In the genomic region with DNA sequence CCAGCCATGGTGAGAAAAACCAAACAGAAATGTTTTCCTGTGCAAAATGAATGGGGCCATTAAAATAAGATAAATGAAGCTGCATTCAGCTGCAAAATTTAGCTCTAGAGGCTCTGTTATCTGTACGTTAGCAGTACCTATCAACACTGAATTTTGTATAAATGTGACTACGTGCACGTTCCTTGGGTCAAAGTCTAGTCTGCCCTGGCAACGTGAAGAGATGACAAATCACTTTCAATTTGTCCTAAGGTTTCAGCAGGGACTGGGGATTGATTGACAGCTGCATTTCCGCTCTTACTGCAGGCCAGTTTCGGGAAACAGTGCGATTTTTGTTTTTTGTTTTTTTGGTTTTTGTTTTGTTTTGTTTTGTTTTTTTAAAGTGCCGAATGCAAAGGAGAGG, we compare ENCODE assay signal across 34 mouse cellular contexts.
"Had no signal": no experiment of that assay in that cellular context is flagged by ENCODE, and none has a peak within 500 bp of the region (broad histone marks: within the 10 kb centered on the region; RNA-seq: fewer than 3 reads in every experiment).

No protein-coding gene starts in this region.

- H3K9me3 ChIP-seq: heart, embryonic 10.5 days; heart, embryonic 12.5 days; heart, embryonic 13.5 days; heart, embryonic 15.5 days; hindbrain, embryonic 10.5 days; hindbrain, embryonic 12.5 days; hindbrain, embryonic 13.5 days; hindbrain, embryonic 15.5 days; kidney, embryonic 15.5 days had no signal

- H3K4me1 ChIP-seq: hindbrain, embryonic 12.5 days had no signal

- ATAC-seq: hindbrain, embryonic 16.5 days; hindbrain, postnatal 0 days; inflammation-experienced regulatory T-cells, adult 6 months had no signal

- H3K36me3 ChIP-seq: heart, embryonic 10.5 days; heart, embryonic 12.5 days; heart, embryonic 13.5 days; heart, embryonic 15.5 days; hindbrain, embryonic 10.5 days; hindbrain, embryonic 12.5 days; hindbrain, embryonic 13.5 days; hindbrain, embryonic 15.5 days; kidney, embryonic 15.5 days had no signal

- H3K4me2 ChIP-seq: heart, embryonic 11.5 days; heart, embryonic 12.5 days; heart, embryonic 13.5 days; heart, embryonic 15.5 days; hindbrain, embryonic 12.5 days; hindbrain, embryonic 13.5 days; hindbrain, embryonic 14.5 days; hindbrain, embryonic 15.5 days; kidney, embryonic 15.5 days had no signal

- H3K9ac ChIP-seq: heart, embryonic 12.5 days; heart, embryonic 13.5 days; heart, embryonic 15.5 days; hindbrain, embryonic 12.5 days; hindbrain, embryonic 13.5 days; hindbrain, embryonic 14.5 days; hindbrain, embryonic 15.5 days; kidney, embryonic 15.5 days had no signal

- H3K27me3 ChIP-seq: heart, embryonic 12.5 days; heart, embryonic 13.5 days; heart, embryonic 15.5 days; hindbrain, embryonic 12.5 days; hindbrain, embryonic 13.5 days; hindbrain, embryonic 15.5 days; kidney, embryonic 15.5 days had no signal

- H3K4me3 ChIP-seq: heart, adult 2 months; heart, embryonic 10.5 days; heart, embryonic 12.5 days; heart, embryonic 13.5 days; heart, embryonic 15.5 days; hindbrain, embryonic 10.5 days; hindbrain, embryonic 12.5 days; hindbrain, embryonic 13.5 days; hindbrain, embryonic 15.5 days; kidney, embryonic 15.5 days; layer of hippocampus, adult 2 months had no signal

- DNase-seq: heart, adult 18-20 months; heart, adult 2 months; heart, postnatal 10 days; heart, postnatal 14 days; heart, postnatal 36 days; heart, postnatal 4 days; kidney, adult 11 months; kidney, adult 18-20 months; kidney, adult 2 months; kidney, adult 8-10 months; kidney, adult 9 months; kidney, postnatal 10 days; kidney, postnatal 14 days; kidney, postnatal 25 days; kidney, postnatal 36 days; kidney, postnatal 4 days; layer of hippocampus, adult 9-11 months; layer of hippocampus, postnatal 36 days had no signal

- H3K27ac ChIP-seq: heart, adult 2 months; heart, embryonic 10.5 days; heart, embryonic 13.5 days; heart, embryonic 15.5 days; hindbrain, embryonic 10.5 days; hindbrain, embryonic 12.5 days; hindbrain, embryonic 13.5 days; hindbrain, embryonic 14.5 days; hindbrain, embryonic 15.5 days; kidney, embryonic 15.5 days; kidney, postnatal 0 days; layer of hippocampus, adult 2 months had no signal
